Comparison of ENCODE assay signal across 15 mouse cellular contexts in the genomic region with DNA sequence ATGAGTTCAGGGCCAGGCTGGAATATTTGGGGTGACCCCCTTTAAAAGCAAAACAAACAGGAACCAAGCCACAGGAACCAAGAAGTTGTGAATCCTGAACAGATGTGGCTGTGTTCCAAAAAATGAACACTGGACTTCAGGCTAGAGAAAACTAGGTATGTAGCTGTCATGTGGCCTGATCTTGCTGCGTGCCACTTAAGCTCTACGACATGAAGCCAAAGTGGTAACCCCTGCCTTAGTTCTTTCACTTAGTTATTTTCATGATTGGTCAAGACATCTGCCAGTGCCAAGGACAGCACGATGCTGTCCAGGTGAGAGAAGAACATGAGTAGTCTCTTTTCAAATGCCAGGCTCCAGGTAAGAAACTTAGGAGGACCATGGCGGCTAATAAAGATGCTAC.
"Had no signal": no experiment of that assay in that cellular context is flagged by ENCODE, and none has a peak within 500 bp of the region (broad histone marks: within the 10 kb centered on the region; RNA-seq: fewer than 3 reads in every experiment).

No protein-coding gene starts in this region.

- H3K4me3 ChIP-seq: megakaryocyte, embryonic 14.5 days; midbrain, embryonic 13.5 days; midbrain, embryonic 15.5 days; neural tube, embryonic 12.5 days had no signal

- H3K9me3 ChIP-seq: megakaryocyte, embryonic 14.5 days; midbrain, embryonic 13.5 days; midbrain, embryonic 15.5 days; neural tube, embryonic 12.5 days had no signal

- H3K9ac ChIP-seq: lung, embryonic 14.5 days; midbrain, embryonic 13.5 days; midbrain, embryonic 15.5 days; neural tube, embryonic 12.5 days had no signal

- H3K27me3 ChIP-seq: megakaryocyte, embryonic 14.5 days; midbrain, embryonic 13.5 days; midbrain, embryonic 15.5 days; neural tube, embryonic 12.5 days had no signal

- ATAC-seq: midbrain, embryonic 13.5 days; midbrain, embryonic 15.5 days had no signal

- H3K36me3 ChIP-seq: midbrain, embryonic 13.5 days; midbrain, embryonic 15.5 days; neural tube, embryonic 12.5 days had no signal

- DNase-seq: lung, adult 18-20 months; lung, embryonic 14.5 days; lung, postnatal 10 days; right cerebral cortex, postnatal 25 days; right cerebral cortex, postnatal 4 days; spleen, adult 18-20 months; thymus, adult 18-20 months; thymus, postnatal 14 days; thymus, postnatal 4 days had no signal

- H3K4me1 ChIP-seq: midbrain, embryonic 13.5 days; neural tube, embryonic 12.5 days had no signal

- H3K27ac ChIP-seq: macrophage; midbrain, embryonic 13.5 days; midbrain, embryonic 15.5 days; neural tube, embryonic 12.5 days had no signal

- H3K4me2 ChIP-seq: lung, embryonic 14.5 days; midbrain, embryonic 11.5 days; midbrain, embryonic 13.5 days; midbrain, embryonic 15.5 days; neural tube, embryonic 12.5 days had no signal
